Mouse (Mus musculus) embryo, embryonic 9.5 days (tissue): ENCODE data around the gene Arid3a.

ENCODE experiments used
- DNase-seq: peaks from one replicate; pipeline ENCODE4 v3.0.0-alpha.2; 2017; ENCODE audit errors: extremely low spot score

Gene Arid3a

GRCm38 (mm10) chr10:79908167-79909091, 18.4 kb upstream of the Arid3a start, which contains the start of gene Med16:
Med16 (minus strand) TSS chr10:79908923.
- peak; percentile 99 for DNase-seq

- peak; percentile 83 for DNase-seq
These were observed 17.5 kb upstream of the Arid3a start for GRCm38 (mm10) chr10:79909092-79909922.

DNA sequence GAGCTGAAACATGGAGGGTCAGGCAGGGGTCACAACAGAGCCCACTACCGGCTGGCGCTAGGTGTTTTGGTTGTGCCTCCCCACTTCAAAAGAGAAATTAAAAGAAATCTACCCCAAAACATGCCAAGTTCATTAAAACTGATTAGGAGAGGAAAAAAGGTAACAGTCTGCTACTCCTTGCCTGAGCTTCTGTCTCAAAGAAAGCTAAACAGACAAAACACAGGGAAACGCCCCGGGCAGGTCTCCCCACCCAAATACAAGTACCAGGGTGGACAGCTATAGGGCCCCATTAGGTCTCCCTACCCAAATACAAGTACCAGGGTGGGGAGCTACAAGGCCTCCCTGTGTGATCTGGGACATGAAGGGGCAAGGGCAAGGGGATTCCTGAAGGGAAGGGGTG, 16.3 kb upstream of the Arid3a start, which contains the start of gene Gm26602:
Gm26602 (plus strand) TSS at position 301 of the 400 bp plus-strand sequence.
- DNase-seq, result no peak

- no peak for DNase-seq
These were observed 14.4 kb upstream of the Arid3a start for GRCm38 (mm10) chr10:79912412-79912811.

- no peak for DNase-seq
These were observed 12.5 kb upstream of the Arid3a start for GRCm38 (mm10) chr10:79914131-79914947.

DNA sequence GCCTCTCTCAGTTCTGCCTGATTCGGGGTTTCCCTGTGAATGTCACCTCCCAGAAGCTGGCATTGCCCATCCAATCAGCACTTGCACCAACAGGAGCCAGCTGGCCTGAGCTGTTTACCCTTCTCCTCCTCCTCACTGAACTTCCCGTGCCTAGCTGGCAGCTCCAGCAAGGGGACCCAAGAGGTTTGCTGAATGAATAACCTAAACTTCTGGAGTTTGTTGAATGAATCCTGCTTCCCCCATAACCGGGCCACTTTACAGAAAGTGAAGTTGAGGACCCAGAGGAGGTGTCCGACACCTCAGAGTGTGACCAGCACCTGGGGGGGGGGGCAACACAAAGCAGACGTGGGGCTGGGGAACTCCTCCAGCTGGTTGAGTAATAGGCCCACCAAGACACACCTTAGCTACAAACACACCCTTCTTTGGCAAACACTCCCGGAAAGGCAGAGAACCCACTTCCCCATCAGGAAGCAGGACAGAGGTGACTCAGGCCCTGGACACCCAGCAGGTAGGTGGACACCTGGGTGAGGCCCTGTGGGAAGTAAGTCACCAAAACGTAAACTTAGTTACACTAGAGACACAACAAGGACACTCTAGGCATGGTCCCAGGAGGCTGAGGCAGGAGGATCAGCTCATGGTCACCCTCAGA, 11.8 kb upstream of the Arid3a start:
- DNase-seq, result no peak

GRCm38 (mm10) chr10:79916081-79916480, 10.8 kb upstream of the Arid3a start:
- no peak for DNase-seq

DNA sequence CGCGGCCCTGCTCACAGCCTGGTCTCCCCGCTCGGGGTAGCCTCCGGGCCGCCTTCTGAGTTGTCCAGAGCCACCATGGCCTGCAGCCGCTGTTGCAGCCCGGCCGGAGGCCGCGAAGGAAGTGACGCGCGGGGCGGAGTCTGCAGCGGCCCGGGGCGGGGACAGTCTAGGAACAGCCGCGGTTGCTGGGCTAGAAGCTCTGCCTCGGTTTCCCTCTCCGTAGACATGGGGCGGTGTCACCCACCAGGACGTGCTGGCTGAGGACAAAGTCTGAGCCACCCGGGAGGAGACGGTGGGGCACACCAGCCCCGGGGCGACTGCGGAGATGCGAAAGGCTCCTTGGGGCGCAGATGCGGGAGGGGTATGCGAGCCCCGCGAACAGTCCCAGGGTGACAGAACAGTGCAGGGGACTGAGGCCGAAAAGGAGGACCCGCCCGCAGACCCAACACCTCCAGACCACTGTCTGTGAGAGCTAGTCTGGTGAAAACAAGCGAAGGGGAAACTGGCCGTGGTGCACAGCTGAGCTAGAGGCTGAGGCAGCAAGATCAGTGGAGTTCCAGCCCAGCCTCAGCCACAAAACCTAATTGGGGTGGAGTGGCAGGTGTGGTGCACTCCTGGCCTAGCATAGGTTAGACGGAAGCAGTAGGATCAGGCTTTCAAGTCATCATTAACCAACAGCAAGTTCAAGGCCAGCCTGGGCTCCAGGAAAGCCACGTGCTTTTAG, 9.9 kb upstream of the Arid3a start, which contains the start of gene Kiss1r:
Kiss1r (plus strand) TSS at position 164 of the 724 bp plus-strand sequence.
- DNase-seq, result peak; percentile 88

DNA sequence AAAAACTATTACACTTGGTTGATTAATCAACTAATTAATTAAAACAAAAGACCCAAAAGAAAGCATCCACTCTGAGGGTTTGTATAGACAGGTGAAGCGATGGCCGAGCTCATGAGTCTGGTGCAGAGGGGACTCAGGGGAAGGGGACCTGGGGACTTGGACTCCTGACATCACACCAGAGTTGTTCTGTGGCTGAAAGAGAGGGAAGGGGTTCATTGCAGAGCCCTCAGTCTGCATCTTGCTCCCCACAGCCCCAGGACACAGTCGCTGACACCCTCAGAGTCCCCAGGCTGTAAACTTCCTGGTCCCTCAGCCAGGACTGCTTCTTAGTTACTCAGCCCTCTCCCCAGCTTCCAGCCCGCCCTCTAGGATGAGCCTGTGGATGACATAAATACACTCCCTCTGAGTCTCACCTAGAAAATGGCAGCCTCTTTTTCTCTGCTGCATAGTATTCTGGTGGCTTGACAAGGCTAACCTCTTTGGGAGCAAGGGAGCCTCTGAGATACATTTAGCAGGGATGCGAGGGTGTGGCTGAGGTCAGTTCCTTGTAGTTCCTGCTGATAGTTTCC, 9.2 kb upstream of the Arid3a start:
- DNase-seq, result no peak

GRCm38 (mm10) chr10:79918231-79919078, 8.4 kb upstream of the Arid3a start:
- DNase-seq, result no peak

DNA sequence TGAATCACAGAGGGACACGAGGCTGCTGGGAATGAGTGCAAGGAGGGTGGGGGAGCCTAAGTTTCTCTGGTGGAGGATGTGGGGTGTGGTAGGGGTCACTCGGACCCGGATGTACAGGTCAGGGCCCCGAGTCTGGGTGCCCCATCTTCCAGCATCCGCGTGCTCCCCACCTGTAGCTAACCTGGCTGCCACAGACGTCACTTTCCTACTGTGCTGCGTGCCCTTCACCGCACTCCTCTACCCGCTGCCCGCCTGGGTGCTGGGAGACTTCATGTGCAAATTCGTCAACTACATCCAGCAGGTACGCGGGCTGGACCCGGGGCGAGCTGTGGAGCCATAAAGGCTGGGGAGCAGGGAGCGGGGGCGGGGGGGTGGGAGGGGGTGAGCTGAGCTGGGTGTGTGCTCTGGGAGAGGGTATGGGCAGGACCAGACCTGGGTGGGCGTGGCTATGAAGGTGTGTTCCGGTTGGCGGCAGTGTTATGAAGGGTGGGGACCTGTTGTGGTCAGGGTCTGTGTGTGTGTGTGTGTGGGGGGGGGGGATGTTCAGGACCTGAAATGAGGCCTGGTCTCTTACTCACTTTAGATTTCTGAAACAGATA, 7.5 kb upstream of the Arid3a start:
- no peak for DNase-seq

- DNase-seq, result no peak
These were observed 6.6 kb upstream of the Arid3a start for GRCm38 (mm10) chr10:79920056-79920890.

DNA sequence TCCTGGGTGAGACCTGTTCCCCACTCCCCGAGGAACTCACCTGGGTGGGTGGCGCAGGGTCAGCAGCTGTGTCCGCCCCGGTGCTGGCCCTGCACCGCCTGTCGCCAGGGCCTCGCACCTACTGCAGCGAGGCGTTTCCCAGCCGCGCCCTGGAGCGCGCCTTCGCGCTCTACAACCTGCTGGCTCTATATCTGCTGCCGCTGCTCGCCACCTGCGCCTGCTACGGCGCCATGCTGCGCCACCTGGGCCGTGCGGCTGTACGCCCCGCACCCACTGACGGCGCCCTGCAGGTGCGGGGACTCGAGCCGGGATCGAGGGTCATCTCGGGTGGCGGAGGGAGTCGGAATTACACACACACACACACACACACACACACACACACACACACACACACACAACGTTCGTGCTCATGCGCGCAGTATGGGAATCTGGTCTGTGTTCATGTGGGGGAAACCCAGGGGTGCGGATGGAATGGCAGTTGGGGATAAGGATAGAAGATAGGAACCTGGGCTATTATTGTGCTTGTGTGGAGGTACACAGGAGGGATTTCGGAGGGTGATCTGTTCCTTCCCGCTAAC, 5.8 kb upstream of the Arid3a start, which contains the start of gene R3hdm4:
R3hdm4 (minus strand) TSS at position 251 of the 578 bp plus-strand sequence.
- no peak for DNase-seq

- DNase-seq, result no peak
These were observed 5.3 kb upstream of the Arid3a start for GRCm38 (mm10) chr10:79921572-79921971.

DNA sequence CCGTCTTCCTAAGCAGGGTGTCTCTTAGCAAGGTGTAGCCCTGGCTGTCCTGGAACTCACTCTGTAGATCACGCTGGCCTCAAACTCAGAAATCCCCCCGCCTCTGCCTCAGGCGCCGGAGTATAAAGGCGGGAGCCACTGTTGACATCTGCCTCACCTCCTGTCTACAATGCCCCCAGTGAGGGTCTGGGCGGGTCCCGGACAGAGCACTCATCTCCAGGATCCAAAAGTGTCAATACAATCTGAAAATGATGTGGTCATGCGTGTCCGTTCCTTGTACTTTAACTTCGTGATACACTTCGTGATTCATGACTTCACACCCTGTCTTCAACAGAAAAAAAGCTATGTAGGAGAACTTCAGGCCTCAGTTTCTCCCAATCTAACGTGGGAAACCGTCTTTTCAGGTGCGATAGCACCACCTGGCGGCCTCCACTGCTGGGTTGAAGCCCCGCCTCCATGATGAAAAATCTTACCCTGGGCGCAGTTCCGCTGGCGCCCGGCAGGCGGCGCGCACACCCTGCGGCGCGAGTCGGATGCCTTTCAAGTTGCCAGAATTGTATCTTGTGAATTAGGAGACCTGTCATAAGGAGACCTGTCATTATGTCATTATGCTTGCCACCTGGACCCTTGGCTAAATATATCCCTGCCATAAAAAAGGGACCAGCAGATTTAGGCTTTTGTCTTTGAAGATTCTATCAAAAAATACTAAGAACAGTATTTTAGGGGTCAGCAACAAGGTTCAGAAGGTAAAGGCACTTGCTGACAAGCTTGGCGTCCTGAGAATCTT, 1.7 kb upstream of the Arid3a start:
- peak; percentile 93 for DNase-seq

DNA sequence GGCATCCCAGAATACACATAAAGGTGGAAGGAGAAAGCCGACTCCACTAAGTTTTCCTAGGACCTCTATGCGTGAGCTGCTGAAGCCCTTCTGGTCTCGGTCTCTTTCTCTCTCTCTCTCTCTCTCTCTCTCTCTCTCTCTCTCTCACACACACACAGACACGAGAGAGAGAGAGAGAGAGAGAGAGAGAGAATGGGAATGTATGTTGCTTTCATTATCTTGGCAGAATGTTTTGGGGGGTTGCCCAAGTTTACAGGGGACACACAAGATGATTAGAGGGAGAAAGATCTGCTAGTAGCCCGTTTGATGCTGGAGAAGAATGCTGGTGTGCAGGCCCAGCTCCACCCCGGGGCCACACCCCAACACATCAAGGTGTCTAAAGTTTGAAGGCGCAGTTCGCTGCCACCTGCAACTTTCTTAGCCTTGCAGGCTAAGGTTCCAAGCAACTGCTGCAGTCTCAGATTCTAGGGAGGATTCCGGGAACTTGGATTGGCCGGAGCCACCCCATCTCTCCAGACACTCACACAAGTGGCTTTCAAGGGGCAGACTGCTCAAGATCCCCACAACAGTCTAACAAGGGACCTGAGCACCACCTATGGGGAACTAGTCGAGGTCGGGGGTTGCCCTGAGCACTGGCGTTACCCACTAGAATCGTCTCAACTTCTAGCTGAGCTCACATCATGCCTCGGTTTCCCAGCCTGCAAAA, 905 bp upstream of the Arid3a start:
- DNase-seq, result no peak
